Mouse (Mus musculus): ENCODE measurements at regions not wholly inside any gene's neighbourhood (a gene's known extent, or its start where the extent isn't known, plus 50 kb on each side); places are given as distances from the start of the nearest gene placed in this dataset.

GRCm38 (mm10) chr2:169524429-169524828, 63.1 kb downstream of the Gm11011 start:
- DNase-seq (ENCODE audit: low spot score in 2 of 2): no peak

- DNase-seq (ENCODE audit: low spot score in 2 of 2): no peak
Measured at GRCm38 (mm10) chr2:169519941-169520340, 67.6 kb downstream of the Gm11011 start.

GRCm38 (mm10) chr2:169515350-169515749, 72.2 kb downstream of the Gm11011 start:
- DNase-seq (ENCODE audit: low spot score in 2 of 2): no peak

- DNase-seq (ENCODE audit: low spot score in 2 of 2): no peak
Measured at GRCm38 (mm10) chr2:169510741-169511140, 76.8 kb downstream of the Gm11011 start.

- DNase-seq (ENCODE audit: low spot score in 2 of 2): no peak
Measured at GRCm38 (mm10) chr2:169509406-169509805, 78.1 kb downstream of the Gm11011 start.

GRCm38 (mm10) chr2:169504416-169505057, 83.0 kb downstream of the Gm11011 start:
- DNase-seq (ENCODE audit: low spot score in 2 of 2): no peak

- no peak for DNase-seq (ENCODE audit: low spot score in 2 of 2)
Measured at GRCm38 (mm10) chr2:169503598-169503958, 84.0 kb downstream of the Gm11011 start.

GRCm38 (mm10) chr2:169502717-169503597, 84.6 kb downstream of the Gm11011 start:
- no peak for DNase-seq (ENCODE audit: low spot score in 2 of 2)

- no peak for DNase-seq (ENCODE audit: low spot score in 2 of 2)
Measured at GRCm38 (mm10) chr2:169501736-169502340, 85.7 kb downstream of the Gm11011 start.

GRCm38 (mm10) chr2:169495368-169495767, 92.2 kb downstream of the Gm11011 start:
- DNase-seq (ENCODE audit: low spot score in 2 of 2): no peak

- DNase-seq (ENCODE audit: low spot score in 2 of 2): no peak
Measured at GRCm38 (mm10) chr2:169494503-169495311, 92.8 kb downstream of the Gm11011 start.

- DNase-seq (ENCODE audit: low spot score in 2 of 2): no peak
Measured at GRCm38 (mm10) chr2:169493609-169494275, 93.8 kb downstream of the Gm11011 start.

- DNase-seq (ENCODE audit: low spot score in 2 of 2): no peak
Measured at GRCm38 (mm10) chr2:169483934-169484333, 103.6 kb downstream of the Gm11011 start.

- no peak for DNase-seq (ENCODE audit: low spot score in 2 of 2)
Measured at GRCm38 (mm10) chr2:169481731-169482465, 105.6 kb downstream of the Gm11011 start.

- no peak for DNase-seq (ENCODE audit: low spot score in 2 of 2)
Measured at GRCm38 (mm10) chr2:169474418-169475112, 113.0 kb downstream of the Gm11011 start.

GRCm38 (mm10) chr2:169469538-169469937, 118.0 kb downstream of the Gm11011 start:
- no peak for DNase-seq (ENCODE audit: low spot score in 2 of 2)

- no peak for DNase-seq (ENCODE audit: low spot score in 2 of 2)
Measured at GRCm38 (mm10) chr2:169467621-169468020, 119.9 kb downstream of the Gm11011 start.

- no peak for DNase-seq (ENCODE audit: low spot score in 2 of 2)
Measured at GRCm38 (mm10) chr2:169464106-169464505, 123.4 kb downstream of the Gm11011 start.

GRCm38 (mm10) chr2:169461491-169462039, 126.0 kb downstream of the Gm11011 start:
- DNase-seq (ENCODE audit: low spot score in 2 of 2): no peak

- no peak for DNase-seq (ENCODE audit: low spot score in 2 of 2)
Measured at GRCm38 (mm10) chr2:169452956-169453355, 134.6 kb downstream of the Gm11011 start.

Data from frontal cortex, postnatal 14 days (tissue).